Mouse (Mus musculus) olfactory bulb, adult 2 months (tissue): ENCODE results near the gene B2m. TPM values are rescaled to one million over a fixed set of nuclear protein-coding genes. Genes with fewer than 3 reads are reported as not detected.

Experiments
- H3K27ac ChIP-seq: fragments of 200-500 bp; 2 replicates; pipeline ENCODE4 v1.5.1; 2012; ENCODE audit warnings: low read depth, low read length; ENCODE audit not compliant: insufficient read depth
- H3K4me1 ChIP-seq: fragments of 200-500 bp; 2 replicates; pipeline ENCODE4 v1.6.1; 2012; ENCODE audit warnings: low read length; ENCODE audit not compliant: control insufficient read depth, insufficient read depth
- H3K4me3 ChIP-seq: fragments of 200-500 bp; 2 replicates; pipeline ENCODE4 v1.5.1; 2012; ENCODE audit warnings: mild to moderate bottlenecking, low read depth, low read length, moderate library complexity; ENCODE audit not compliant: insufficient read depth
- CTCF ChIP-seq: fragments of 200-500 bp; IDR thresholded peaks from 2 replicates; pipeline ENCODE4 v1.5.1; 2012; ENCODE audit warnings: low read depth, mild to moderate bottlenecking, low read length, moderate library complexity; ENCODE audit not compliant: insufficient read depth
- POLR2A ChIP-seq: fragments of 200-500 bp; IDR thresholded peaks from 2 replicates; pipeline ENCODE4 v1.6.1; 2012; ENCODE audit warnings: mild to moderate bottlenecking, low read depth, low read length, moderate library complexity; ENCODE audit not compliant: insufficient read depth
- WGBS: fragments of 180-500 bp; shearing (Covaris S2); methylation state at CpG from one replicate; pipeline ENCODE4 v1.1.7; 2018; 5-methylcytosine and 5-hydroxymethylcytosine counted together
- polyA plus RNA-seq: library from polyadenylated mRNA; stranded (reverse); fragments of >200 nt; gene quantifications from 2 replicates; pipeline ENCODE4 v1.2.4, GENCODE M21; 2012; ENCODE audit warnings: low replicate concordance; ENCODE audit not compliant: missing spikeins, insufficient read depth, insufficient read length

B2m gene
- polyA plus RNA-seq, 1 experiment: not detected

DNA sequence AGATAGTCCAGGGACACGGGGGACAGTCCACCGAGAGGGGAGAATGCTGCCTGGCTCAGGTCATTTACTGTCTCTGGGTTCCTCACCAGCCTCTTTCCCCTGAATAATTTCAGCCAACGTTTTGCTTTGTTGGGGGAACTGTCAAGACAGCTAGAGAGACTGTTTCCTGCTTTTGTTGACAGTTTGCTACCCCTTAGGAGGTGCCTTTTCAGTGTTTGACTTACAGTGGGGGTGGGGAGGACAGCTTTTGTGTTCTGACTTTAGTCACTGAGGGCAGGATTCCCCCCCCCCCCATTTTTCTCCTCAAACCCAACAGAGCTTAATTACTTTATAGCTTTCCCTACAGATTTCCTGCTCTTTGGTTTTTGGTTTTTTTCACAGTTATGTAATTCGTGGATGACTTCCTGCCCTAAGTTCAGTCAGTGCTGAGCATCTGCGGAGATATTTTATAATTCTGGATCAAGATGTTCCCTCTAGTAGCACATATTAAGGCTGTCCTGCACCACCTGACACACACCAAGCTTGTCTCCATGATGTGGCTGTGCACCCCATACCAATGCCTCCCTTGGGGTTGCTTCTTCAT is 20.6 kb upstream of the B2m start:
- Histone ChIP-seq H3K4me1 (no peaks in the 10 kb centered on the region), H3K4me3 (no peak overlapping the region), H3K27ac (no peak overlapping the region)
- TF ChIP-seq POLR2A (no peak), CTCF (no peak)
- WGBS: 49% methylated on average over 5 of the region's 5 CpGs

DNA sequence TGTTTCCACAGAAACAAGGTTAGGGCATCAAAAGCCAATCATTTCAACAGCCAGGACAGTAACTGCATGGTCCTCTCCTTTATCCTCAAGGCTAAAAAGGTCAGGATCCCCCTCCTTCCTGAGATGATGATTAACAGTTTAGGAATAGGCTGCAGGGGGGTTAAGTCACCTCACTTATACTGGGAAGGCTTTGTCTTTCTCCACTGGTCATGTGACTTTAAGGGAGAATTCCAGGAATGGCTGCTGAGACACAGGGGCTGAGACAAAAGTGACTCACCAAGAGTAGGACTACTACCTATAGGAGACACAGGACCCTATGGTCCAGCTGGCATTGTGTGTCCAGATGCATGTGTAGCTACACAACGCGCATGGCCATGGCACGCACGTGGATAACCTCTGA is 19.9 kb upstream of the B2m start:
- Histone ChIP-seq H3K4me3 (no peak overlapping the region), H3K27ac (no peak overlapping the region), H3K4me1 (no peaks in the 10 kb centered on the region)
- TF ChIP-seq POLR2A: no peak
- TF ChIP-seq CTCF: no peak
- 95% methylated on average over 4 of the region's 4 CpGs for WGBS

DNA sequence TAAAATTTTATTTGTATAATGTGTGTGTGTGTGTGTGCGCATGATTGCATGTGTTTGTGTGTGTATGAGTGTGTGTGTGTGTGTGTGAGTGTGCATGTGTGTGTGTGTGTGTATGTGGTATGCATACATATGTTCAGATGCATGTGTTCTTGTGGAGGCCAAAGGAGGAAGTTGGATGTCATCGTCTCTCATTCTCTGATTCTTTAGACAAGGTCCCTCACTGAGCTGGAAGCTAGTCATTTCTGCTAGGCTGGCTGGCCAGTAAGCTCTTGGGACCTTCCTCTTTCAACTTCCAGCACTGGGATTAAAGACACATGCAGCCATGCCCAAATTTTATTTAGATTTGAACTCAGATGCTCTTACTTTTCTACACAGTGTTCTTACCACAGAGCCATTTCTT is 15.4 kb upstream of the B2m start:
- Histone ChIP-seq H3K4me1 (no peaks in the 10 kb centered on the region), H3K27ac (no peak overlapping the region), H3K4me3 (no peak overlapping the region)
- TF ChIP-seq POLR2A: no peak
- no peak for TF ChIP-seq CTCF
- whole genome bisulfite sequencing: 98% methylated on average over 2 of the region's 2 CpGs

DNA sequence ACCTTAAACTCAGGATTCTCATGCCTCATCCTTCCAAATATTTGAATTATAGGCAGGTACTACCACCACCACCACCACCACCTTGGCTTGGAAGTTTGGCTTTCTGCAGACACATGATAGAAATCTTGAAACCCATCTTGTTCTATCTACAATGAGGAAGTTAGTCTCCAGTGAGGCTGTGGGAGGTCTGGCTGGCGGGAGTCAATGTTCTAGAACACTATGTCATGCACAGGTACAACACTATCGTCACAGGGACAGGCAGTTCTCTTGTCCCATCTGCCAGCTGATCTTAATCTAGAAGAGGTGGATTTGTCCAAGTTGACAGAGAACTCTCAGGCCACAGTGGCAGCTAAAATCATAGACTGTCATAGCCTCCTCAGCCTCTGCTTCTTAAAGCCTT is 14.9 kb upstream of the B2m start:
- TF ChIP-seq POLR2A (no peak), CTCF (no peak)
- Histone ChIP-seq H3K27ac (no peak overlapping the region), H3K4me1 (no peaks in the 10 kb centered on the region), H3K4me3 (no peak overlapping the region)
- WGBS: 93% methylated on average over 2 of the region's 2 CpGs

DNA sequence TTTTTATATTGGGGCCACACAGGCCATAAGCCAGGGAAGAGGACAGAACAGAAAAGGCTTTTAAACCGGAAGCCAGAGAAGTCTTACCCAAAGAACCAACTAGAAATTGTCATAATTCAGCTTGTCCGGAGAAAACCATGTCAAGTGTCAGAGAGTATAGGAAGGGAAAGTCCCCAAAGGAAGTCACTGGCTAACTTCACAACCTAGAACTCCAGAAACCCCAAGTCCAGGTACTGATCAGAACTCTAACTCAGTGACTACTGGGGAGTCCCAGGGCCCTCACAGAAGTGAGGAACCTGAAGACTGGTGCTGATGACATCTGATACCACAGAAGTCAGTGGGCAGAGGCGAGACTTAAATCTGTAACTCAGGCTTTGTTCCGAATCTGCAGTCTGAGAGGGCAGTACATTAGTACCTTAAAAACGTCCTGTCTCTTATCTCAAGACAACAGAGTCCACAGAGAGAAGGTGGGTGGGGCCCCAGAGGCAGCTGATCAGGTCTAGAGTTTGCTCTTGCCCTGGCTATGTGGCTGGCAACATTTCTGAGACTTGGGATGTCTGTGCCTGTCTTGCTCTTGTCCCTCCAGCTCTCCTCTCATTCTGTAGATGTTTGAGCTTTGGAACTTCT is 9.5 kb upstream of the B2m start:
- WGBS: 79% methylated on average over 5 of the region's 5 CpGs
- H3K27ac ChIP-seq: no peak overlapping the region
- no peak overlapping the region for H3K4me3 ChIP-seq
- TF ChIP-seq CTCF: no peak
- TF ChIP-seq POLR2A: no peak
- no peaks in the 10 kb centered on the region for H3K4me1 ChIP-seq

DNA sequence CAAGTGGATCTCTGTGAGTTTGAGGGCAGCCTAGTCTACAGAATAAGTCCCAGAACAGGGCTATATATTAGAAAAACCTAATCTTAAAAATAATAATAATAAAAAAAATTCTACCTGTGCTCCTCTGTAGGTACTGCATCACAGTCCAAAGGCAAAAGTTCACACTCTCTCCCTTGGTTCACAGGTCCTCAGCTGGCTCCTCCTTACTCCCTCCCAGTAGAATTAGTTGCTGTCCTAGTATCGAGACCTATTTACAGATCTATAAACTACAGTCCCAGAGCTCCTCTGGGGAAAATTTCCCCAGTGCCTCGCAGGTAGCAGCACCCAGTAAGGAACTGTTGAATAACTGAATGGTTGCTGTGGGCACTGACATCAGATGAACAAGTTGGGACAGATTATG is 6.7 kb upstream of the B2m start:
- TF ChIP-seq POLR2A (no peak), CTCF (no peak)
- H3K4me1 ChIP-seq: no peaks in the 10 kb centered on the region
- H3K27ac ChIP-seq: no peak overlapping the region
- WGBS: 79% methylated on average over 2 of the region's 2 CpGs
- no peak overlapping the region for H3K4me3 ChIP-seq

DNA sequence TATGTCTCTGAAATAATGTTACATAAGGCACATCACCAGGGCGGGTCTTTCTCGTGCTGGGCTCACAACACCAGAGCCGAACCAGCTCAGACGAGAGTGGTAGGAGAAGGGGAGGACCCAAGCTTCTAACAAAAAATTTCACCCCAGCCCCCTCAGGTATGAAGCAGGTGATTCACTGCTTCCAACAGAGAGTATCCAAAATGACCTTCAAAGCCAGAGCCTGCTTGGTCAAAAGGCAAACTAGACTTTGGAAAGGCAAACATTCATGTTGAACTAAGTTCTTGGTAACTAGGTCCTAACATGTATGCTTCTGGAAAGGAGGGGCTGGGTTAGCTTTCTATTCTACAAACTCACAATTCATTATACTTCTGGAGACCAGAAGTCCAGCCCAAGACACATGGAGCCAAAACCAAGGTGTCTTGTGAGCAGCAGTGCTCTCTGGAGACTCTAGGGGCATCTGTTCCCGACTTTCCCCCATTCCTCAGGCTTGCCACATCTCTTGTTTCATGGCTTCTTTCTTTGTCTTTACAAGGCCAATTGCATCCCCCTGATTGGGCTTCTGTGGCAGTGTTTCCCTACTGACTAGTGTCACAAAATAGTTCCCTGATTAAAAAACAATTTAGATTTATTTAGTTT is 6.0 kb upstream of the B2m start:
- Histone ChIP-seq H3K4me3 (no peak overlapping the region), H3K4me1 (no peaks in the 10 kb centered on the region), H3K27ac (no peak overlapping the region)
- 75% methylated on average over 5 of the region's 5 CpGs for WGBS
- TF ChIP-seq CTCF (no peak), POLR2A (no peak)

DNA sequence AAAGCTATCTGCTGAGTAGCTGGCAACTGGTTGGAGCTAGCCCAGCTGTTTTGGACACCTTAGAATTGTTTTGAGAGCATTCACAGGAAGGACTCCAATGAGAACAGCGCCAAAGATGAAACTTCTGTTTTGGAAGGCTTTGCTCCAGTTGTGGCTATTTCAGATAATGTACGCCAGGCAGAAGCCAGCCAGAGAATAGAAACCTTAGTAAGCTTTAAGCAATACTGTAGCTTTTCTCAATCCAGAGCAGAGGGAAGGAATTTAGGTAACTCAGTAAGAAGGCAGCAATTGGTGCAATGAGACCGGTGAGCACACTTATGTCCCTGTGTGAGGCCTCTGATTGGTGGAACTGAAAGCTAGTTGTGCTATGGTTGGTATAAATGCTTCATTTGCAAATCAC is 4.4 kb upstream of the B2m start:
- 98% methylated on average over 3 of the region's 3 CpGs for WGBS
- TF ChIP-seq CTCF (no peak), POLR2A (no peak)
- Histone ChIP-seq H3K27ac (no peak overlapping the region), H3K4me1 (0 out of 2 replicates have a peak, but pooled peaks cover 3% of the 10 kb centered on the region), H3K4me3 (no peak overlapping the region)

DNA sequence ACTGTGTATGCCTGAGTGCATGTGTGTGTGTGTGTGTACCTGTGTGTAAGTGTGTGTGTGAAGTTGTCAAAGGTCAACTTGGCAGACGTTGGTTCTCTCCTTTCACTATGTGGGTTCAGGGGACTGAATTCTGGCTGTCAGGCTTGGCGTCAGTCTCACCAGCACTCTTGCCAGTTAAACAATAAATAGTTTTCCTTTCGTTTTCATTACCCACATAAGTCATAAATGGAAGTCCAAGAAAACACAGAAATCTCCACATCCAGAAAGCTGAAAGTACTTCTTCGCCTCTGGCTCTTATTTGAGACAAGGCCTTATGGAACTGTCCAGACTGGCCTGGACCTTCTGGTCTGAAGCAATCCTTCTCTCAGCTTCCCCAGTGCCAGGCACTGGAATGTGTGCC is 1.7 kb upstream of the B2m start:
- 79% methylated on average over 4 of the region's 4 CpGs for WGBS
- TF ChIP-seq CTCF (no peak), POLR2A (no peak)
- Histone ChIP-seq H3K27ac (no peak overlapping the region), H3K4me3 (no peak overlapping the region), H3K4me1 (0 out of 2 replicates have a peak, but pooled peaks cover 4% of the 10 kb centered on the region)
